Mouse (Mus musculus): Measurements from ENCODE around the gene Ttc9b.

GRCm38 (mm10) chr7:27688246-27688788 lies 34.6 kb downstream of the Ttc9b start:
- no peak for TF ChIP-seq POLR2A (IDR thresholded peaks at IDR 0.05; ENCODE audit: borderline replicate concordance, control insufficient read depth, low read depth, low read length)
- no peak for TF ChIP-seq CTCF (IDR thresholded peaks at IDR 0.05; ENCODE audit: control insufficient read depth, insufficient read depth, low read length)
